Mouse (Mus musculus) stomach, postnatal 0 days (tissue): Measurements from ENCODE around the gene Bcl2l14.

Source experiments
- CTCF ChIP-seq: IDR thresholded peaks from 2 replicates; pipeline ENCODE4 v1.5.1; 2016; ENCODE audit warnings: antibody characterized with exemption, low read depth, mild to moderate bottlenecking, moderate library complexity
- EP300 ChIP-seq: optimal IDR thresholded peaks from 2 replicates; pipeline ENCODE3; 2016; ENCODE audit warnings: antibody characterized with exemption

- no peak for TF ChIP-seq CTCF
- no peak for TF ChIP-seq EP300
Measured at GRCm38 (mm10) chr6:134381462-134381861, 14.7 kb upstream of the Bcl2l14 start.
